Mouse (Mus musculus): ENCODE measurements at regions not wholly inside any gene's neighbourhood (a gene's known extent, or its start where the extent isn't known, plus 50 kb on each side); places are given as distances from the start of the nearest gene placed in this dataset.

- WGBS = 71% methylated on average over 1 of the region's 1 CpGs
- DNase-seq (ENCODE audit: low spot score) = no peak
- H3K9ac ChIP-seq (ENCODE audit: low read length) = no peak overlapping the region
- H3K4me1 ChIP-seq (ENCODE audit: control insufficient read depth, insufficient read depth, low read length) = no peaks in the 10 kb centered on the region
- no peaks in the 10 kb centered on the region for H3K27me3 ChIP-seq (ENCODE audit: control insufficient read depth, insufficient read depth, low read length)
- peaks cover 3% of the 10 kb centered on the region; the same call in 1 of the 2 replicates for H3K9me3 ChIP-seq (ENCODE audit: control insufficient read depth, low read length)
- no peak overlapping the region for H3K27ac ChIP-seq (replicated peaks; ENCODE audit: low read depth, low read length)
- no peak overlapping the region for H3K4me3 ChIP-seq (ENCODE audit: low read depth, low read length)
- no peak overlapping the region for H3K4me2 ChIP-seq (ENCODE audit: low read depth, severe bottlenecking)
- no peaks in the 10 kb centered on the region for H3K36me3 ChIP-seq (ENCODE audit: control insufficient read depth, insufficient read depth, low read length)
- ATAC-seq (ENCODE audit: insufficient number of reproducible peaks, low FRiP score, low TSS enrichment, low read depth) = no peak
These were observed 1956.9 kb upstream of the Cdh20 start for GRCm38 (mm10) chr1:102811401-102811800.

DNA sequence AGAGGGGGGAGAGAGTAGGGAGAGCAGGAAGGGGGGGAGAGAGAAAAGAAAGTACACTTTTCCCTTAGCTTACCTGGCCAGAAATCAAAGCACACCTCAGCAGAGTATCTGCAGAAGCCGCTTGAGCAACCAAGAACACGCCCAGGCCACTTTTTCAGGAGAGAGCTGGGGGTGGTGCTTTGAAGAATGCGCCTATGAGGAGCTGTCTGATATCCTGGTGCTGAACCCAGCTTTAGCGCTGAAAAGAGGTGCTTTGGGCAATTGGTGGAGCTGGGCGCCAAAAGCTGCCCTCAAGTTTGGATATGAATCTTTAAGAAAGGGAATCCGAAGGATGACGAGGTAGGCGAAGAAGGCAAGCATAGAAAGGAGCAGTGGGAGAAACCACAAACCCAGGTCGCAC, 1943.3 kb upstream of the Cdh20 start:
- H3K4me3 ChIP-seq (ENCODE audit: low read depth, low read length) = no peak overlapping the region
- H3K36me3 ChIP-seq (ENCODE audit: control insufficient read depth, insufficient read depth, low read length) = no peaks in the 10 kb centered on the region
- H3K27me3 ChIP-seq (ENCODE audit: control insufficient read depth, insufficient read depth, low read length) = no peaks in the 10 kb centered on the region
- H3K27ac ChIP-seq (replicated peaks; ENCODE audit: low read depth, low read length) = no peak overlapping the region
- no peak overlapping the region for H3K4me2 ChIP-seq (ENCODE audit: low read depth, severe bottlenecking)
- no peaks in the 10 kb centered on the region for H3K4me1 ChIP-seq (ENCODE audit: control insufficient read depth, insufficient read depth, low read length)
- no peak overlapping the region for H3K9ac ChIP-seq (ENCODE audit: low read length)
- no peaks in the 10 kb centered on the region for H3K9me3 ChIP-seq (ENCODE audit: control insufficient read depth, low read length)
- ATAC-seq (ENCODE audit: insufficient number of reproducible peaks, low FRiP score, low TSS enrichment, low read depth) (no peak), DNase-seq (ENCODE audit: low spot score) (peak; percentile 24)
- 21% methylated on average over 9 of the region's 9 CpGs for WGBS

GRCm38 (mm10) chr1:102862418-102862817, 1905.9 kb upstream of the Cdh20 start:
- DNase-seq (ENCODE audit: low spot score) = no peak
- Histone ChIP-seq H3K9me3 (ENCODE audit: control insufficient read depth, low read length) (no peaks in the 10 kb centered on the region), H3K4me2 (ENCODE audit: low read depth, severe bottlenecking) (no peak overlapping the region), H3K4me3 (ENCODE audit: low read depth, low read length) (no peak overlapping the region), H3K4me1 (ENCODE audit: control insufficient read depth, insufficient read depth, low read length) (no peaks in the 10 kb centered on the region), H3K27me3 (ENCODE audit: control insufficient read depth, insufficient read depth, low read length) (no peaks in the 10 kb centered on the region), H3K27ac (replicated peaks; ENCODE audit: low read depth, low read length) (no peak overlapping the region), H3K9ac (ENCODE audit: low read length) (no peak overlapping the region), H3K36me3 (ENCODE audit: control insufficient read depth, insufficient read depth, low read length) (no peaks in the 10 kb centered on the region)
- WGBS = 67% methylated on average over 1 of the region's 1 CpGs
- no peak for ATAC-seq (ENCODE audit: insufficient number of reproducible peaks, low FRiP score, low TSS enrichment, low read depth)

DNA sequence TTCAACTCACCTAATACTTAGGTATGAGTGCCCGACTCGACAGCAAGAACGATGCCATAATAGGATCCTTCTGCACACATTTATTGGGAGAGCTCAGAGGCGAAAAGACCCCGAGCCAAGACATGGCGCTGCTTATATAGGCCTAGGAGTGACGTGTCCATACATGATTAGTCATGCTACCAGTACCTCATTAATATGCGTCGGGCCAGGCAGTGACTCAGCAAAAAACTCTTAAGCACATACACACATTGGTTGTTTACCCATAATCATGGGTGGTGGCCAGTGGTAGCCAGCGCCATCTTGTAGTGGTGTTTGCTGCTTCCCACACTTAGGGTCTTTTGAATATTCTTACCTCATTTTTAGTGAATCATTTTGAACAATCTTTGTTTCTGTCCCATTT, 1889.2 kb upstream of the Cdh20 start:
- Histone ChIP-seq H3K27ac (replicated peaks; ENCODE audit: low read depth, low read length) (no peak overlapping the region), H3K9ac (ENCODE audit: low read length) (no peak overlapping the region), H3K4me1 (ENCODE audit: control insufficient read depth, insufficient read depth, low read length) (no peaks in the 10 kb centered on the region), H3K4me2 (ENCODE audit: low read depth, severe bottlenecking) (no peak overlapping the region), H3K4me3 (ENCODE audit: low read depth, low read length) (no peak overlapping the region), H3K36me3 (ENCODE audit: control insufficient read depth, insufficient read depth, low read length) (no peaks in the 10 kb centered on the region), H3K27me3 (ENCODE audit: control insufficient read depth, insufficient read depth, low read length) (no peaks in the 10 kb centered on the region), H3K9me3 (ENCODE audit: control insufficient read depth, low read length) (no peaks in the 10 kb centered on the region)
- 94% methylated on average over 10 of the region's 10 CpGs for WGBS
- DNase-seq (ENCODE audit: low spot score) (no peak), ATAC-seq (ENCODE audit: insufficient number of reproducible peaks, low FRiP score, low TSS enrichment, low read depth) (no peak)

- Histone ChIP-seq H3K27me3 (ENCODE audit: control insufficient read depth, insufficient read depth, low read length) (no peaks in the 10 kb centered on the region), H3K9ac (ENCODE audit: low read length) (no peak overlapping the region), H3K27ac (replicated peaks; ENCODE audit: low read depth, low read length) (no peak overlapping the region), H3K9me3 (ENCODE audit: control insufficient read depth, low read length) (no peaks in the 10 kb centered on the region), H3K4me2 (ENCODE audit: low read depth, severe bottlenecking) (no peak overlapping the region), H3K4me1 (ENCODE audit: control insufficient read depth, insufficient read depth, low read length) (no peaks in the 10 kb centered on the region), H3K36me3 (ENCODE audit: control insufficient read depth, insufficient read depth, low read length) (no peaks in the 10 kb centered on the region), H3K4me3 (ENCODE audit: low read depth, low read length) (no peak overlapping the region)
- 97% methylated on average over 1 of the region's 1 CpGs for WGBS
- DNase-seq (ENCODE audit: low spot score) (no peak), ATAC-seq (ENCODE audit: insufficient number of reproducible peaks, low FRiP score, low TSS enrichment, low read depth) (no peak)
These were observed 1869.2 kb upstream of the Cdh20 start for GRCm38 (mm10) chr1:102899174-102899573.

DNA sequence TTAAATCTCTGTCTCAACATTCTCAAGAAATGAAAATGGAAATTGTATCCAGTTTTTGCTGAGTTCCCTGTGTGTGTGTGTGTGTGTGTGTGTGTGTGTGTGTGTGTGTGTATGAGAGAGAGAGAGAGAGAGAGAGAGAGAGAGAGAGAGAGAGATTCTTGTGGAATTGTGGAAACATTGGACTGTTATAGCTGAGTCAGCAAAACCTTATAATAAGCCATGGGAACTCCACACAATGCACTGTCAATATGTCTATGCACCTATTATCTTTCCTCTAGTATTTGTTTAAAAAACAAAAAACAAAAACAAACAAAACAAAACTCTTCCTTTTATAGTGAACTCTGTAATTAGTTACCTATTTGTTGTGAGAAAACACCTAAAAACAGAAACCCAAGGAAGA, 1845.2 kb upstream of the Cdh20 start:
- Histone ChIP-seq H3K27me3 (ENCODE audit: control insufficient read depth, insufficient read depth, low read length) (no peaks in the 10 kb centered on the region), H3K4me2 (ENCODE audit: low read depth, severe bottlenecking) (no peak overlapping the region), H3K36me3 (ENCODE audit: control insufficient read depth, insufficient read depth, low read length) (no peaks in the 10 kb centered on the region), H3K4me3 (ENCODE audit: low read depth, low read length) (no peak overlapping the region), H3K9ac (ENCODE audit: low read length) (no peak overlapping the region), H3K9me3 (ENCODE audit: control insufficient read depth, low read length) (no peaks in the 10 kb centered on the region), H3K4me1 (ENCODE audit: control insufficient read depth, insufficient read depth, low read length) (no peaks in the 10 kb centered on the region), H3K27ac (replicated peaks; ENCODE audit: low read depth, low read length) (no peak overlapping the region)
- ATAC-seq (ENCODE audit: insufficient number of reproducible peaks, low FRiP score, low TSS enrichment, low read depth) = no peak
- no peak for DNase-seq (ENCODE audit: low spot score)
